Mouse (Mus musculus): ENCODE measurements at regions not wholly inside any gene's neighbourhood (a gene's known extent, or its start where the extent isn't known, plus 50 kb on each side); places are given as distances from the start of the nearest gene placed in this dataset.

DNA sequence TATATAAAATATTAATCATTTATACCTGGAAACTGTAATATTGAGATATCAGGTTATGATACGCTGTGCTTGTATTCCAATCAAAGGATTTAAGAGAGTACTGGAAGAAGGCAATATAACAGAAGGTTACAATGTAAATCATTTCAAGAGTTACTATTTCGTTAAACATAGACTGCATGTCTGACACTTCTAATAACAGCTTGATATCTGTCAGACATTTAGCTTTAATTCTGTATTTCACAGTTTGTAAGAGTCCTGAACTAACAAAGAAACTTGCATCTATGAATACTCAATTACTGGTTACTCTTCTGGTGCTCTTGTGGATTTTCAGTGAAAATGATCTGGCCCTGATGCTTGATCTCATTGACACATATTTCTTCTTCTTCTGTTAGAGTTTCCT is 840.6 kb downstream of the Cdh9 start:
- intact Hi-C loops (cut with DNase I), result no loop called here
- DNase-seq (ENCODE audit: low spot score in 2 of 2), result no peak

DNA sequence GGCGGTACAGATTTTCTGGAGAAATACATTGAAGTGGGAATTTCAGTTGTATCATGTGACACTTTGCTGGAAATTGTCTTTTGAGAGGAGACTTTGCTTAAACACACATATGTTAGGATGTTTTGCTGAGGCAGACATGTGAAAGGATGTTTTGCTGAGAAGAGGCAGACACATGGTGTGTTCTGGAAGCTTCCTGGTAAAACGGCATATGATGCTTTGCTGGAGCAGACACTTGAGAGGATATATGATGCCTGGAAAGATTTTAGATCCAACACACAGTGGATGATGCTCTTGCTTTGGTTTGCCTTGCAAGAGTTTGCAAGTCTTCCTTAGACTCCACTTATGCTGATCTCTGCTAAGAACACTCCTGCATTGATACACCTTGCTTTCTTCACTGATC is 860.1 kb downstream of the Cdh9 start:
- intact Hi-C loops (cut with DNase I), result no loop called here

DNA sequence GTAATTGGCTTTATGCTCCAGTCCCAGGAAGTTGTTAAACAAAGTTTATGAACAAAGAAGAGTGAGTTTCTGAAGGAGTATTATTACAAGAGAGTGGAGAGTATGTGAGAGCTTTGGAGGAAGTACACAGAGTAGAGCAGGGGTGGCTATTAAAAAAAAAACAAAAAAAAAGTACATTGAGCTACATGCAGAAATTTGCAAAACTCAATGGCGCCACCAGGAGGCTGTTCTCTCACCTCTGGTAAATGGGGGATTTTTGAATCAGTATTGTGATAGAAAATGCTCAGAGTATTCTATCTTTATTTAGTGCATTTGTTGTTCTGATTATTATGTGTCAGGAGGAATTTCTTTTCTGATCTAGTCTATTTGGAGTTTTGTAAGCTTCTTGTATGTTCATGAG is 875.8 kb downstream of the Cdh9 start:
- peak in 1 of 2 experiments; percentile 4 for DNase-seq (ENCODE audit: low spot score in 2 of 2)
- intact Hi-C loops (cut with DNase I), result loop anchor here (10.0 kb wide), 1 partner anchor 500 kb away; no protein-coding TSS in a partner anchor

More for the DNA sequence above, 860.1 kb downstream of the Cdh9 start:
- no peak for DNase-seq (ENCODE audit: low spot score in 2 of 2)

DNA sequence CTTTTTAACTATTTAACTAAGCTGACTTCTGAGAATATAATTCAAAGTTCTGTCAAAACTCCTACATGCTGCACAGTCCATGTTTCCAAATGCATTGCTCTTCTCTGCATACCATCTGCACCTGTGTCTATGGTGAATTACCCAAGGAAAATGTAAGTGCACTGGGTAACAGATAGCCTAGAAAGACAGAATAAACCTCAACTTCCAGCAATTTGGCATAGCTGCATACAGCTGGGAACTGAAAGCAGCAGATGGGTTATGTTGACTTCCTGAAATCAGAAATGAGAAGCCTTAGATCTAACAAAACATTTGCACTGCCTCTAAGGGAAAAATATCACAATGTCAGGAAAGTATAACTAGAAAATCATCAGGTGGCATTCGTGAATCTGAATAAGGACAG is 886.4 kb downstream of the Cdh9 start:
- DNase-seq (ENCODE audit: low spot score in 2 of 2), result peak in 1 of 2 experiments; percentile 29
- intact Hi-C loops (cut with DNase I), result no loop called here

DNA sequence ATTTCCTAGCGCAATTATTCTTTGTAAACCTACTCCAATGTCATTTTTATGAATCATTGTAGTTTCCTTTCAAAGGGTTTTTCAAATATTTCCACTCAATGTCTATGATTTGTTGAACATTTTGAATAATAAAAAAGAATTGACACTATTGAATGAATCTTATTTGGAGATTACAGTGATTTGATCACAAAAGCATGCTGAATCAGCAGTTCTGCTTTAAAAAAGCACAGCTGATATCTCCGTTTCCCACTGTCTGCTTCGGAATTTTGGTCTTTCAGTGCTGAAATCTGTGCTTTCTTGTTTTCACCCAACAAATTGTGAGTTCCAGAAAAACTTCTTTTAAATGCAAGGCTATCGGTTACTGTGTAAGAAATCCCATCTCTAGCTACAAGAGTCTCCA is 912.7 kb downstream of the Cdh9 start:
- no peak for DNase-seq (ENCODE audit: low spot score in 2 of 2)
- intact Hi-C loops (cut with DNase I), result no loop called here

Small RNAs in the stretch of these regions (microRNA-seq; reads per million reads assigned to microRNA genes)
- 0 reads per million in 2 experiments for gene Gm22032
